Mouse (Mus musculus) kidney, embryonic 16.5 days (tissue): ENCODE data around the gene Itpk1. TPM values are rescaled to one million over a fixed set of nuclear protein-coding genes. Genes with fewer than 3 reads are reported as not detected.

Source experiments
- ATAC-seq: fragments of 200-750 bp; cut with Nextera tagmentation; 2 replicates; pipeline ENCODE4 v1.8.0; 2017; ENCODE audit warnings: moderate TSS enrichment; ENCODE audit not compliant: low FRiP score, low TSS enrichment
- H3K27ac ChIP-seq: fragments of 300-500 bp; sonication (generic); 2 replicates; pipeline ENCODE4 v1.5.1; 2014; ENCODE audit warnings: low read length
- H3K27me3 ChIP-seq: fragments of 300-500 bp; sonication (generic); 2 replicates; pipeline ENCODE4 v1.6.1; 2014; ENCODE audit warnings: low read length, control low read depth, mixed read lengths; ENCODE audit not compliant: insufficient read depth
- H3K36me3 ChIP-seq: fragments of 300-500 bp; sonication (generic); 2 replicates; pipeline ENCODE4 v1.6.1; 2014; ENCODE audit warnings: low read length, control low read depth, mixed read lengths; ENCODE audit not compliant: insufficient read depth
- H3K4me1 ChIP-seq: fragments of 300-500 bp; sonication (generic); 2 replicates; pipeline ENCODE4 v1.6.1; 2014; ENCODE audit warnings: low read length, control low read depth, mixed read lengths; ENCODE audit not compliant: insufficient read depth
- H3K4me2 ChIP-seq: fragments of 300-500 bp; sonication (generic); replicated peaks from 2 replicates; pipeline ENCODE4 v1.6.1; 2014; ENCODE audit warnings: low read depth, low read length
- H3K4me3 ChIP-seq: fragments of 300-500 bp; sonication (generic); 2 replicates; pipeline ENCODE4 v1.5.1; 2014; ENCODE audit warnings: mild to moderate bottlenecking, low read length
- H3K9ac ChIP-seq: fragments of 300-500 bp; sonication (generic); replicated peaks from 2 replicates; pipeline ENCODE4 v1.6.1; 2014; ENCODE audit warnings: low read length
- H3K9me3 ChIP-seq: fragments of 300-500 bp; sonication (generic); 2 replicates; pipeline ENCODE4 v1.6.1; 2016; ENCODE audit warnings: low read length, control low read depth
- WGBS: fragments of 180-500 bp; shearing (Covaris S2); extraction: QIAGEN DNeasy Blood & Tissue Kit; methylation state at CpG from one replicate; pipeline ENCODE4 v1.1.7; 2014; 5-methylcytosine and 5-hydroxymethylcytosine counted together
- polyA plus RNA-seq: library from polyadenylated mRNA; unstranded; fragments of >200 nt; fragmentation: Nextera tagmentation; extraction: Ambion mirVana; gene quantifications from 2 replicates; pipeline ENCODE4 v1.2.1, GENCODE M21; 2015

The Itpk1 gene
- polyA plus RNA-seq, 1 experiment from 2014 or later, result 23.9 TPM

- H3K27me3 ChIP-seq, result no peaks in the 10 kb centered on the region
- H3K4me3 ChIP-seq, result peak overlapping the region; percentile 27
- peak; percentile 57 for ATAC-seq
- H3K27ac ChIP-seq, result peak overlapping the region; percentile 93
- WGBS, result 18% methylated on average over 16 of the region's 16 CpGs
- H3K4me1 ChIP-seq, result peaks cover 17% of the 10 kb centered on the region
- no peak overlapping the region for H3K9ac ChIP-seq
- H3K9me3 ChIP-seq, result no peaks in the 10 kb centered on the region
- no peaks in the 10 kb centered on the region for H3K36me3 ChIP-seq
- peak overlapping the region; percentile 53 for H3K4me2 ChIP-seq
Measured at GRCm38 (mm10) chr12:102730798-102731619, 26.3 kb upstream of the Itpk1 start.

GRCm38 (mm10) chr12:102729855-102730797, 25.4 kb upstream of the Itpk1 start:
- Histone ChIP-seq H3K9ac (peak overlapping the region; percentile 29; the same call in 1 of the 2 replicates), H3K27ac (peak overlapping the region; percentile 93), H3K9me3 (no peaks in the 10 kb centered on the region), H3K36me3 (no peaks in the 10 kb centered on the region), H3K4me2 (peak overlapping the region; percentile 53), H3K27me3 (no peaks in the 10 kb centered on the region), H3K4me1 (peaks cover 17% of the 10 kb centered on the region), H3K4me3 (peak overlapping the region; percentile 27)
- peak; percentile 98 for ATAC-seq
- 29% methylated on average over 26 of the region's 26 CpGs for WGBS

GRCm38 (mm10) chr12:102725761-102726175, 21.0 kb upstream of the Itpk1 start:
- 63% methylated on average over 7 of the region's 7 CpGs for WGBS
- peaks cover 21% of the 10 kb centered on the region for H3K4me1 ChIP-seq

GRCm38 (mm10) chr12:102725146-102725545, 20.4 kb upstream of the Itpk1 start:
- WGBS, result 92% methylated on average over 6 of the region's 6 CpGs
- H3K4me2 ChIP-seq, result no peak overlapping the region
- no peak overlapping the region for H3K27ac ChIP-seq
- H3K9ac ChIP-seq, result no peak overlapping the region
- no peaks in the 10 kb centered on the region for H3K9me3 ChIP-seq
- no peak for ATAC-seq
- H3K4me3 ChIP-seq, result no peak overlapping the region
- H3K4me1 ChIP-seq, result peaks cover 14% of the 10 kb centered on the region
- no peaks in the 10 kb centered on the region for H3K27me3 ChIP-seq
- no peaks in the 10 kb centered on the region for H3K36me3 ChIP-seq

More at GRCm38 (mm10) chr12:102725761-102726175, 21.0 kb upstream of the Itpk1 start:
- ATAC-seq, result no peak
- no peaks in the 10 kb centered on the region for H3K27me3 ChIP-seq
- no peak overlapping the region for H3K4me3 ChIP-seq
- no peaks in the 10 kb centered on the region for H3K36me3 ChIP-seq
- H3K27ac ChIP-seq, result no peak overlapping the region
- H3K4me2 ChIP-seq, result no peak overlapping the region
- H3K9ac ChIP-seq, result no peak overlapping the region
- no peaks in the 10 kb centered on the region for H3K9me3 ChIP-seq

GRCm38 (mm10) chr12:102723861-102724260, 19.1 kb upstream of the Itpk1 start:
- 59% methylated on average over 6 of the region's 6 CpGs for WGBS
- Histone ChIP-seq H3K27me3 (no peaks in the 10 kb centered on the region), H3K4me1 (peaks cover 10% of the 10 kb centered on the region; the same call in 1 of the 2 replicates), H3K36me3 (no peaks in the 10 kb centered on the region), H3K27ac (no peak overlapping the region), H3K4me3 (no peak overlapping the region), H3K9ac (no peak overlapping the region), H3K9me3 (no peaks in the 10 kb centered on the region), H3K4me2 (no peak overlapping the region)
- ATAC-seq, result no peak

- H3K4me1 ChIP-seq, result peaks cover 10% of the 10 kb centered on the region; the same call in 1 of the 2 replicates
Measured at GRCm38 (mm10) chr12:102722966-102723365, 18.2 kb upstream of the Itpk1 start.

GRCm38 (mm10) chr12:102722451-102722850, 17.7 kb upstream of the Itpk1 start:
- H3K27me3 ChIP-seq, result no peaks in the 10 kb centered on the region
- H3K36me3 ChIP-seq, result no peaks in the 10 kb centered on the region
- no peaks in the 10 kb centered on the region for H3K9me3 ChIP-seq
- peak overlapping the region; percentile 64 for H3K27ac ChIP-seq
- peak; percentile 79 for ATAC-seq
- no peak overlapping the region for H3K4me3 ChIP-seq
- WGBS, result 23% methylated on average over 11 of the region's 11 CpGs
- peak overlapping the region; percentile 31; the same call in 1 of the 2 replicates for H3K9ac ChIP-seq
- peak overlapping the region; percentile 26; the same call in 1 of the 2 replicates for H3K4me2 ChIP-seq
- H3K4me1 ChIP-seq, result peaks cover 10% of the 10 kb centered on the region; the same call in 1 of the 2 replicates

More at GRCm38 (mm10) chr12:102722966-102723365, 18.2 kb upstream of the Itpk1 start:
- H3K27ac ChIP-seq, result peak overlapping the region; percentile 26
- no peak overlapping the region; the same call in 1 of the 2 replicates for H3K4me2 ChIP-seq
- H3K36me3 ChIP-seq, result no peaks in the 10 kb centered on the region
- no peak overlapping the region for H3K9ac ChIP-seq
- H3K9me3 ChIP-seq, result no peaks in the 10 kb centered on the region
- ATAC-seq, result no peak
- 60% methylated on average over 8 of the region's 8 CpGs for WGBS
- H3K4me3 ChIP-seq, result no peak overlapping the region
- H3K27me3 ChIP-seq, result no peaks in the 10 kb centered on the region

GRCm38 (mm10) chr12:102719552-102720315, 15.0 kb upstream of the Itpk1 start:
- WGBS, result 30% methylated on average over 13 of the region's 13 CpGs
- ATAC-seq, result peak; percentile 47; the same call in 1 of the 2 replicates
- no peak overlapping the region for H3K9ac ChIP-seq

More at GRCm38 (mm10) chr12:102719552-102720315, 15.0 kb upstream of the Itpk1 start:
- Histone ChIP-seq H3K27ac (no peak overlapping the region), H3K9me3 (no peaks in the 10 kb centered on the region), H3K4me2 (no peak overlapping the region), H3K36me3 (no peaks in the 10 kb centered on the region), H3K4me1 (peaks cover 10% of the 10 kb centered on the region; the same call in 1 of the 2 replicates), H3K4me3 (no peak overlapping the region), H3K27me3 (no peaks in the 10 kb centered on the region)
